Mouse (Mus musculus) liver, embryonic 14.5 days (tissue): Measurements from ENCODE around the gene 1700029F12Rik. TPM values are rescaled to one million over a fixed set of nuclear protein-coding genes. Genes with fewer than 3 reads are reported as not detected.
A peak's percentile ranks its signal among the peaks of the same experiment; 100 is the strongest.

Experiments used
- ATAC-seq: fragments of 200-750 bp; cut with Nextera tagmentation; 2 replicates; pipeline ENCODE4 v1.8.0; 2017; ENCODE audit warnings: moderate number of reproducible peaks, mild to moderate bottlenecking, moderate library complexity; ENCODE audit not compliant: insufficient read depth
- DNase-seq, 3 experiments: peaks; one replicate each; pipeline ENCODE4 v3.0.0-alpha.2; 2012 to 2013; ENCODE audit warnings: low read depth in 3 of 3, low spot score in 3 of 3
- H3K27ac ChIP-seq: fragments of 300-500 bp; sonication (generic); 2 replicates; pipeline ENCODE4 v1.5.1; 2014; ENCODE audit warnings: moderate library complexity, mild to moderate bottlenecking, control low read depth, inconsistent platforms
- H3K27me3 ChIP-seq: fragments of 300-500 bp; sonication (generic); 2 replicates; pipeline ENCODE4 v1.6.1; 2014; ENCODE audit warnings: mild to moderate bottlenecking, low read length, moderate library complexity; ENCODE audit not compliant: control insufficient read depth, insufficient read depth
- H3K36me3 ChIP-seq: fragments of 300-500 bp; sonication (generic); replicated peaks from 2 replicates; pipeline ENCODE4 v1.6.1; 2014; ENCODE audit warnings: low read depth; ENCODE audit not compliant: control insufficient read depth, insufficient read depth
- H3K4me1 ChIP-seq, 2 experiments: fragments of 200-500 bp in 1 of 2; fragments of 300-500 bp in 1 of 2; sonication (generic) in 1 of 2; replicated peaks; 2 replicates each; pipeline ENCODE4 v1.6.1; 2012 to 2014; ENCODE audit warnings: antibody characterized with exemption in 1 of 2, inconsistent platforms in 1 of 2, low read length in 1 of 2; ENCODE audit not compliant: control insufficient read depth in 2 of 2, insufficient read depth in 2 of 2
- H3K4me2 ChIP-seq: fragments of 300-500 bp; sonication (generic); 2 replicates; pipeline ENCODE4 v1.6.1; 2014; ENCODE audit warnings: low read depth, mild to moderate bottlenecking, control low read depth, moderate library complexity
- H3K4me3 ChIP-seq, 2 experiments: fragments of 200-500 bp in 1 of 2; fragments of 300-500 bp in 1 of 2; sonication (generic) in 1 of 2; 2 replicates each; pipeline ENCODE4 v1.5.1; 2012 to 2014; ENCODE audit warnings: low read depth in 2 of 2, low read length in 2 of 2, mild to moderate bottlenecking in 2 of 2, control low read depth in 1 of 2, inconsistent platforms in 1 of 2, moderate library complexity in 1 of 2; ENCODE audit not compliant: insufficient read depth in 1 of 2
- H3K9ac ChIP-seq: fragments of 300-500 bp; sonication (generic); replicated peaks from 2 replicates; pipeline ENCODE4 v1.6.1; 2014; ENCODE audit warnings: mild to moderate bottlenecking, control low read depth, moderate library complexity
- H3K9me3 ChIP-seq: fragments of 300-500 bp; sonication (generic); 2 replicates; pipeline ENCODE4 v1.6.1; 2016; ENCODE audit warnings: low read length, mixed read lengths; ENCODE audit not compliant: control insufficient read depth
- CTCF ChIP-seq: IDR thresholded peaks from 2 replicates; pipeline ENCODE4 v1.5.1; 2016; ENCODE audit warnings: antibody characterized with exemption, low read depth, control low read depth
- EP300 ChIP-seq: IDR thresholded peaks from 2 replicates; pipeline ENCODE4 v1.6.1; 2016; ENCODE audit warnings: antibody characterized with exemption, low read depth
- WGBS: fragments of 180-500 bp; shearing (Covaris S2); extraction: QIAGEN DNeasy Blood & Tissue Kit; methylation state at CpG from one replicate; pipeline ENCODE4 v1.1.7; 2014; ENCODE audit not compliant: insufficient replicate concordance; 5-methylcytosine and 5-hydroxymethylcytosine counted together
- polyA plus RNA-seq, 2 experiments: library from polyadenylated mRNA; depleted of rRNA in 1 of 2; stranded (reverse) in 1 of 2; unstranded in 1 of 2; fragments of >200 nt; fragmentation: Nextera tagmentation in 1 of 2; extraction: Ambion mirVana in 1 of 2; gene quantifications; 2 replicates each; pipeline versions ENCODE4 v1.2.1 to v1.2.3; 2012 to 2014

The 1700029F12Rik gene
- polyA plus RNA-seq, 2 experiments: not detected

DNA sequence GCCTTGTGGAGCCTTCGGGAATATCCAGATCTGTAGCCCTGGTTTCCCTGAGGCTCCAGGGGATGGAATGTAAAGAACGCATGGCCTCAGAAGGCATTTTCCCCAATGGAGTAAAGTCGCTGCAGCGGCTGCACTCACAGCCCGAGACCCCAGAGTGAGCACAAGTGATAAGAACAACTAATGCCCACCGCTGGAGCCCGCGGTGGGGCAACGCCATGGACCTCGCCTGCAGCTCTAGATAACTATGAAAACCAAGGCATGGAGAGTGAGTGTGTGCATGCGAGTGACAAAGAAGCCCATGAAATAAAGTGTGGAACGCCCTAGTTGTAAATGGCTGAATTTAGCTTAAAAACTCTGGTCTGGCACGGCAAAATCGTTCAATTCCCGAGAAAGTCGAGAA is 45.0 kb downstream of the 1700029F12Rik start:
- no peaks in the 10 kb centered on the region for H3K9me3 ChIP-seq
- H3K4me2 ChIP-seq: no peak overlapping the region
- H3K27ac ChIP-seq: no peak overlapping the region
- DNase-seq: no peak
- H3K4me3 ChIP-seq: no peak overlapping the region
- H3K4me1 ChIP-seq: peaks cover 0 to 11% of the 10 kb centered on the region in 2 experiments; a peak in 3 of 4 replicates
- H3K27me3 ChIP-seq: peaks cover 15% of the 10 kb centered on the region
- TF ChIP-seq CTCF (no peak), EP300 (no peak)
- ATAC-seq: 0 out of 2 replicates have a peak, but pooled peaks have one; percentile 37
- WGBS: 44% methylated on average over 16 of the region's 16 CpGs
- no peaks in the 10 kb centered on the region for H3K36me3 ChIP-seq
- no peak overlapping the region for H3K9ac ChIP-seq

- H3K4me2 ChIP-seq: no peak overlapping the region
These were observed 48.4 kb downstream of the 1700029F12Rik start for GRCm38 (mm10) chr13:96985599-96986275.

GRCm38 (mm10) chr13:96984688-96985087 is 49.5 kb downstream of the 1700029F12Rik start:
- no peaks in the 10 kb centered on the region for H3K36me3 ChIP-seq
- DNase-seq (no peak), ATAC-seq (no peak)
- TF ChIP-seq EP300 (no peak), CTCF (no peak)
- H3K9me3 ChIP-seq: no peaks in the 10 kb centered on the region
- peaks cover 19% of the 10 kb centered on the region for H3K27me3 ChIP-seq
- H3K9ac ChIP-seq: no peak overlapping the region
- H3K4me1 ChIP-seq: peaks cover 0 to 18% of the 10 kb centered on the region in 2 experiments; a peak in 2 of 4 replicates
- 49% methylated on average over 5 of the region's 5 CpGs for WGBS
- H3K27ac ChIP-seq: no peak overlapping the region
- no peak overlapping the region for H3K4me3 ChIP-seq
- no peak overlapping the region for H3K4me2 ChIP-seq

More at GRCm38 (mm10) chr13:96985599-96986275, 48.4 kb downstream of the 1700029F12Rik start:
- Histone ChIP-seq H3K4me3 (no peak overlapping the region), H3K4me1 (peaks cover 0 to 18% of the 10 kb centered on the region in 2 experiments; a peak in 3 of 4 replicates), H3K36me3 (no peaks in the 10 kb centered on the region), H3K27me3 (peaks cover 19% of the 10 kb centered on the region), H3K9me3 (no peaks in the 10 kb centered on the region), H3K27ac (no peak overlapping the region), H3K9ac (no peak overlapping the region)
- TF ChIP-seq EP300: no peak
- TF ChIP-seq CTCF: no peak
- DNase-seq (no peak), ATAC-seq (no peak)
- 22% methylated on average over 12 of the region's 12 CpGs for WGBS

DNA sequence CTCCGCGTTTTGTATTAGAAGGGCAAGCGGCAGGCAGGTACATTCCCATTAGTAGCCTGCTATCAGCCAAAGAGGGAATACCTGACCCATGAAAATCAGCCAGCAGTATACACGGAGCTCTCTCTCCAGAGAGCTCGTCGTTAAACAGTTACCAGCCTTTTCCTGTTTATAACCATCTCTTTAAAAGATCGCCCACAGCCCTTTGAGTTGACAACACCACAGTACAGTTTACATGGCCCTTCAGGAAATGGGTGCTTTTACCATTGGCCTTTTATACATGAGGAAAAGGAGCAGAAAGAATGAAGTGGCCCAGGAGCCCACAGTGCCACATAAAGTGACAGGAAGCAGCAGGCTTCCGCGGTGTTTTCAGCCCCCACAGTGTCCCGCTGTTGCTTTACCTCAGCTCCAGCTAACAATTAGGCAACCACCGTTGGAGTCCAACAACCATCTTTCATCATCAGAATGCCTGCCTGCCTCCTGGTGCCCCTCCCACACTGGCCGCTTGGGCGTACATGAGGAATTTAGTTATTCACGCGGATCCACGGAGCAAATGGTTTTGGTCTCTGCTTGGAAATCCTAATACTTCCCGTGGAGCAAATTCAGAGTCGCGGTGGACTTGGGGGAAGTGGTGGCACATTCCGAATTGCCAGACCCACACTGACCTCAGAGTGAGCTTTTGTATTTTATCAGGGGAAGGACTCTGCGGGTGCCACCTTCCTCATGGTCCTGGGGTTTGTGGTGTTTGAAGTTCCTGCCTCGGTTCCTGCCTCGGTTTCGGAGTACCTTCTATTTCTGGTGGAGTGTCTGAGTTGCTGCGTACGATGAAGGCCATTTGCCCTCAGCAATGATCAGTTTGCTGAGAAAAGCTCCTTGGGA is 50.7 kb downstream of the 1700029F12Rik start:
- peak overlapping the region; percentile 14 to 44; a peak in 2 of 4 replicates for H3K4me3 ChIP-seq
- H3K4me2 ChIP-seq: peak overlapping the region; percentile 51
- H3K4me1 ChIP-seq: peaks cover 0 to 18% of the 10 kb centered on the region in 2 experiments; a peak in 2 of 4 replicates
- peak overlapping the region; percentile 16; the same call in 1 of the 2 replicates for H3K27ac ChIP-seq
- no peak for TF ChIP-seq EP300
- no peak for TF ChIP-seq CTCF
- H3K36me3 ChIP-seq: no peaks in the 10 kb centered on the region
- 7% methylated on average over 26 of the region's 26 CpGs for WGBS
- DNase-seq (no peak), ATAC-seq (peak; percentile 73)
- no peaks in the 10 kb centered on the region for H3K9me3 ChIP-seq
- H3K27me3 ChIP-seq: peaks cover 19% of the 10 kb centered on the region
- H3K9ac ChIP-seq: no peak overlapping the region

- Histone ChIP-seq H3K9ac (no peak overlapping the region), H3K36me3 (no peaks in the 10 kb centered on the region), H3K27me3 (peaks cover 9% of the 10 kb centered on the region), H3K4me1 (peaks cover 0 to 14% of the 10 kb centered on the region in 2 experiments; a peak in 2 of 4 replicates), H3K4me2 (no peak overlapping the region), H3K9me3 (no peaks in the 10 kb centered on the region), H3K27ac (no peak overlapping the region), H3K4me3 (no peak overlapping the region)
- no peak for DNase-seq
- no peak for ATAC-seq
- no peak for TF ChIP-seq CTCF
- no peak for TF ChIP-seq EP300
These were observed 53.6 kb downstream of the 1700029F12Rik start for GRCm38 (mm10) chr13:96980561-96980960.
